Mouse (Mus musculus) lung, postnatal 36 days (tissue): ENCODE measurements around the gene Map4k3.
"Not testable (repeated sequence)": the region's sequence is repeated elsewhere in the genome, so short reads cannot be mapped to it uniquely, and the experiment has no call there.

Experiments
- DNase-seq: peaks from one replicate; pipeline ENCODE4 v3.0.0; 2022; ENCODE audit warnings: mixed read lengths

The Map4k3 gene

GRCm38 (mm10) chr17:80621691-80622090 lies 106.6 kb downstream of the Map4k3 start:
- no peak for DNase-seq

GRCm38 (mm10) chr17:80620786-80621423 lies 107.4 kb downstream of the Map4k3 start:
- peak; percentile 70 for DNase-seq

- peak; percentile 64 for DNase-seq
Measured at GRCm38 (mm10) chr17:80619556-80619955, 108.7 kb downstream of the Map4k3 start.

- DNase-seq = no peak
Measured at GRCm38 (mm10) chr17:80618890-80619289, 109.4 kb downstream of the Map4k3 start.

- no peak for DNase-seq
Measured at GRCm38 (mm10) chr17:80603806-80604205, 124.5 kb downstream of the Map4k3 start.

GRCm38 (mm10) chr17:80603079-80603625 lies 125.1 kb downstream of the Map4k3 start:
- DNase-seq = no peak

GRCm38 (mm10) chr17:80601371-80601770 lies 126.9 kb downstream of the Map4k3 start:
- DNase-seq = peak; percentile 59

GRCm38 (mm10) chr17:80583051-80583450 lies 145.2 kb downstream of the Map4k3 start:
- DNase-seq = no peak

- DNase-seq = no peak
Measured at GRCm38 (mm10) chr17:80579901-80580300, 148.4 kb downstream of the Map4k3 start.

GRCm38 (mm10) chr17:80579089-80579488 lies 149.2 kb downstream of the Map4k3 start:
- no peak for DNase-seq

GRCm38 (mm10) chr17:80578041-80578440 lies 150.2 kb downstream of the Map4k3 start:
- no peak for DNase-seq

GRCm38 (mm10) chr17:80577639-80578038 lies 150.6 kb downstream of the Map4k3 start, which contains the start of gene Cdkl4:
TSS of gene Cdkl4 (minus strand) at chr17:80577813.
- no peak for DNase-seq

GRCm38 (mm10) chr17:80577214-80577613 lies 151.1 kb downstream of the Map4k3 start:
- peak; percentile 63 for DNase-seq

GRCm38 (mm10) chr17:80575008-80575407 lies 153.3 kb downstream of the Map4k3 start:
- DNase-seq = no peak

GRCm38 (mm10) chr17:80574471-80574965 lies 153.8 kb downstream of the Map4k3 start:
- DNase-seq = no peak

- no peak for DNase-seq
Measured at GRCm38 (mm10) chr17:80572187-80572935, 155.9 kb downstream of the Map4k3 start.

- DNase-seq = no peak
Measured at GRCm38 (mm10) chr17:80571460-80571859, 156.8 kb downstream of the Map4k3 start.

- DNase-seq = not testable (repeated sequence)
Measured at GRCm38 (mm10) chr17:80569718-80570117, 158.6 kb downstream of the Map4k3 start.

- DNase-seq = no peak
Measured at GRCm38 (mm10) chr17:80568842-80569601, 159.3 kb downstream of the Map4k3 start.

- no peak for DNase-seq
Measured at GRCm38 (mm10) chr17:80568441-80568840, 159.8 kb downstream of the Map4k3 start.

GRCm38 (mm10) chr17:80564611-80564924 lies 163.7 kb downstream of the Map4k3 start:
- DNase-seq = peak; percentile 70

- DNase-seq = peak; percentile 64
Measured at GRCm38 (mm10) chr17:80563762-80564610, 164.3 kb downstream of the Map4k3 start.
